Mouse (Mus musculus): ENCODE results near the gene Gabrg3.

The Gabrg3 gene

DNA sequence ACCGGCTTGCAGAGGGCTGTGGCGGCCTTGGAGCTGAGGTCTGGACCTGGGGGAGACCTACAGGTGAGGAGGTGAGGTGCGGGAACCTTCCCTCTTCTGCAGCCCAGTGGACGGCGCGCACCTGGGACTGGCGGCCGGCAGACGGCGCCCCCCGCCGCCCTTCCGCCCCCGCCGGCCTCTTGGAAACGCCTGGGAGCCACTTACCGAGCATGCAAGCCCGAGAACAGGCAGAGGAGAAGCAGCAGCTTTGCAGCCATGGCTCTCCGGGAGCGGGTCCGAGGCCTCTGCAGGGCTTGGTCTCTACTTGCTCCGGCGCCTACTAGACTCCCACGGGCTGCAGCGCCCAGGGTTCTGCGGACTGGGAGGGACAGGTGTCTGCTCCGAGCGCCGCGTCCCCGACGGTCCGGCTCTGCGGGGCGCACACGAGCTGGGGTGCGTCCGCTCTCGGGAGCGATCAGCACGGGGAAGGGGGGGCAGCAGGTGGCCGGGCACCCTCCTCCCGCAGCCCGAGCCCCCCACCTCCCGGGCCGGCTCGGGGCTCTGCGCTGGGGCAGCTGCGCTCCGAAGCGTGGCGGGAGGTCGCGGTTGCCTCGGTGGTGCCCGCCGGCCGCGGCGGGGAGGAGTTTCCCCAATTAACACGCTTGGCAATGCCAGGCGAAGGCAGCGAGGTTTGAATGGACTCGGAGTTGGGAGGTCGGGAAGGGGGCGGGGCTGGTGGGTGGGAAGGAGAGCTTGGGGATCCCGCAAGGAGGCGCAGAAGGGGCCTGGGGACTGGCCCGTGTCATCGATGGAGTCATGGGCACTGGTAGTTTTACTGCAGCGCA is at the start of gene Gabrg3:
Gene Gabrg3, minus strand, starts transcription at position 672 of the 824 bp plus-strand sequence.
- DNase-seq (ENCODE audit: low read depth, low spot score), result peak; percentile 14

DNA sequence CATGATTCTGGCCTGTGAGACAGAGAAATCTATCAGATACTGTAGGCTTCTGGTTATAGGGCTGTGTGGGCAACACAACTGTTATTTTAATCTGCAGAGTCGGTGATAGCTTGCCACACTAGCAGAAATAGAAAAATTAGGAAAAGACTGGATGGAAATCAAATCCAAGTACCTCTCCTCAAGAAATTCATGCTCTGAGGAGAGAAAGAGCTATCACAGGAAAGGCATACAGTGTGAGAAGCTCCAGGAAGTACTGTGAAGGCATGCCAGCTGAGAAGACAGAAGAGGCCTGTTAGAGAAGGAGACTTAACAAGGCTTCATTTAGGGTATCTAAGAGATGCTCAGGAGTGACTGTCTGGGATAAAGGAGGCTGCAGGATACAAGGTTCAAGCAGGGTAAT is 35.7 kb upstream of the Gabrg3 start:
- no peak for DNase-seq (ENCODE audit: low read depth, low spot score)

DNA sequence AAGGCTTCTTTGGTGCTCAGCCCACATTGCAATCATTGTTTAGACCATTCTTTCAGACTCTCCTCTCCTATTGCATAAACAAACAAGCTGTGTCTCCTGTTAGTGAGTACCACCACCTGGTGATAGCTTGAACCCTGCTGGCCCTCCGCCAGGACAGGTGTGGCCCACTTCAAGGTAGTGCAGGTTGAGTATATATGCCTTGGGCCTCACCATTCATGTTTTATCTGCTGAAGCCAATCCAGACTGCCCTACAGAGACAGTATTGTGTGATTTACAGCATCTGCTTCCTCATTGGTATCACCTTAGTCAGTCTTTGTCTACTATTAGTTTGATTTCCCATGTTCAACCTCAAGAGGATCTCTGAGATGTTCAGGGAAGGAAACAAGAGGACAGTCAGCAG is 34.1 kb upstream of the Gabrg3 start:
- no peak for DNase-seq (ENCODE audit: low read depth, low spot score)

DNA sequence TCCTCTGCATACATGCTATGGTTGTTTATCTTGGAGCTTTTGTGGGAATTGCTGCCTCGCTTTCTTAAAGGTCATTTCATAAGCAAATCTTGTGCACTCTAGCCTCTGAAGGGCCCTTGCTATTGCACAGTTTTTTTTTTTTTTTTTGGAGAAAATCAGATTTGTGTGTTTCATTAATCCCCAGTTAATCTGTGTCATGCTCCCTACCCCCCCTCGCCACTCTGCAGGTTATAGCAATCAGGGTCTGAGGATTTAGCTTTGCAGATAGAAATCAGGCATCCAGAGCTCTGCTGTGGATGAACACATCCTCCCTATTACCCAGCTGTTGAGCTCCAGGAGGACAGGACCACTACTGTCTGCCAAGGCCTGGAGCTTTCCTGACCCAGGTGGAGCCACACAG is 32.4 kb upstream of the Gabrg3 start, which contains the start of gene Gabrb3:
Gene Gabrb3, plus strand, starts transcription at position 301 of the 400 bp plus-strand sequence.
- no peak for DNase-seq (ENCODE audit: low read depth, low spot score)

DNA sequence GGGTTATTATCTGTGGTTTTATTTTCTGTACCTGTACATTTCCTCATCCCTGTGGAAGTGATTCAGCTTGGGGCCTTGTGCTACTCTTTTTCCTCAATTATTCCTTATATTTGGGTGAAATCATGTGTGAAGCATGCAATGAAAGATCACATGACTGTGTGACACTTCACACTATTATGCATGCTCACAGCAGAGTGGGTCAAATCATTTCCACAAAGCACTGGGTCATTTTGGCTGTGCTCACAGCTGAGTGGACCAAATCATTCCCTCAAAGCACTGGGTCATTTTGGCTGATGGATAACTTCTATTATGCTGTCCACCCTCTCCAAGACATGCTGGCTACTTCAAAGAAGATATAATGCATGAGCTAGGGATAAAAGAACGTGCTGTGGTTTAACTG is 25.9 kb upstream of the Gabrg3 start:
- DNase-seq (ENCODE audit: low read depth, low spot score), result no peak

DNA sequence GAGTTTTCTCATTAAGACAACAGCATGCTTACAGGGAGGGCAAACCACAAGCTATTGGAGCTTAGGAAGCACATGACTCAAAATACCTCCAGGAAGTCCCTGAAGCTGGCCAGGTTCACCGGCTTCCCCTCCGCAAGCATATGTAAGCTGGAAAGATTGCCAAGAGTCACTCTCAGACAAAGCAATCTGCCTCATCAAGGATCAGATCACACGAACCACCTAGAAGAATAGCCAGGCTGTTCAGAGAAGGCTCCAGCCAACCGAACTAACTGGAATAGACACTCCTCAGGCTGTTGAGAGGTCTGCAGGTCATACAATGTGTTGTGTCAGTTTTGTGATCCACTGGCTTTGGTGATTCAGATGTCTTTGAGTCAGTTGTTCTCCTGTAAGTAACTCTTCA is 24.2 kb upstream of the Gabrg3 start:
- DNase-seq (ENCODE audit: low read depth, low spot score), result no peak

DNA sequence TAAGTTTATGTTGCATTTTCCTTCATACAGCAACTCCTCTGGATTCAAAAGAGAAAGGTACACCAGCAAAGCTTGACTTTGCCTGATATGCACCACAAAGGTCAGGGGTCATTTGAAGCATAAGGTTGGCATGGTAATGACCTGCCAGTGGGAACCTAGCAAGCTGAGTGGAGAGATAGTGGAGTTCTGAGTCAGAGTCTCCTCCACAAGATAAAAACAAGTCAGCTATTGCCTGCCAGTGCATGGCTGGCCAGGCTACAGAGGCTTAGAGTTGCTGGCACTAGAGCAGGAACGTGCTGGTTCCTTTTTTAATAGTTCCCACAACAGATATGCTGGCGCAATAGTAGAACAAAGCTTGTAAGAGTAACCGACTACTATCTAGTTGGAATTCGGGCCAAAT is 6.6 kb upstream of the Gabrg3 start:
- no peak for DNase-seq (ENCODE audit: low read depth, low spot score)

DNA sequence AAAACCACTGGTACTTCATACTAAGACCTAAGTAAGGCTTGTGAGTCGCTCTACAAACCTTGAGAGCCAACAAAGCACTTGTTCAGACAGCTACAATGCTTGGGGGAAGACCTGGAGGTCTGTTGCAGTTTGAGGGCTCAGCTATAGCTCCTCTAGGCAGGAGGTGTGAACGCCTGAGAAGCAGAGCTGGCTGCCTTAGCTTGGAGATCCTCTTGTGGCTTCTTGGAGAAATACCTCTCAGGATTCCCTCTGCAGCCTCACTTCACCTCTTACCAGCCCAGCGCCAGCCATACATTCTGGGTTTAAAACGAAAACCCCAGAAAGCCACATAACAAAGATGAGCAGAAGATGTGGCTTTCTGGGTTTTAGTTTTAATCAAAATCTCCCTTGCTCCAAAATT is 3.1 kb upstream of the Gabrg3 start:
- peak; percentile 9 for DNase-seq (ENCODE audit: low read depth, low spot score)

DNA sequence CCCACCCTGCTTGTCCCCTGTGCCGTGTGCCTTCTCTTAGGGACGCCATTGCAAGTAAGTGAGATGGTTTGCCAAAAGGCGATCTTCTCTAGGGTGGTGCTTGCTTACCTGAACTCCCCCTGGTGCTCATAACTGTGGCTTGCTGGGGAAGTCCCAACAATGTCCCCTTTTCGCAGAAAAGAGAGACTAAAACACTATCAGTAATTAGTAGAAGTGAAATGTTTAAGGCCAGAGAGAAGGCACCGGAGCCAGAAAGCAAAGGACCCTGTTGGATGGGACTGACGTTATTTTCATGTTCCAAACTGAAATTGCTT is 310 bp upstream of the Gabrg3 start:
- DNase-seq (ENCODE audit: low read depth, low spot score), result peak; percentile 35

DNA sequence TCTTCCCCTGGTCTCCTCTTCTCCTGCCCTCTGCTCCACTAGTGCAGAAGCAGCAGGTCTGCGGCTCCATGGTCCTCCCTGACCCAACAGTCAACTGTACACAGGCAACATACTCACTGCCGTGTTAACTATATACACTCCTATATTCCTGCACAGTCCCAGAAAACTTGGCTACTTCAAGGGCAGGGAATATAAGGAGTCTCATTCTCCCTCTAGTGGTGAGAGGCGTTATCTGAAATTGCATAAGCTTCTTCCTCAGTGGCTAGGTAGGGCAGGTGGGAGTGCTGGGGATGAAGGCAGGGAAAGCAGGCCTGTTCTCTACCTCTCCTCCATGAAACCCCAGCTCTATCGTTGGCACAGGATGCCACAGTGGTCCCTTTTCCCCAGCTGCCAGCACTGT is 2.9 kb downstream of the Gabrg3 start:
- peak; percentile 81 for DNase-seq (ENCODE audit: low read depth, low spot score)

DNA sequence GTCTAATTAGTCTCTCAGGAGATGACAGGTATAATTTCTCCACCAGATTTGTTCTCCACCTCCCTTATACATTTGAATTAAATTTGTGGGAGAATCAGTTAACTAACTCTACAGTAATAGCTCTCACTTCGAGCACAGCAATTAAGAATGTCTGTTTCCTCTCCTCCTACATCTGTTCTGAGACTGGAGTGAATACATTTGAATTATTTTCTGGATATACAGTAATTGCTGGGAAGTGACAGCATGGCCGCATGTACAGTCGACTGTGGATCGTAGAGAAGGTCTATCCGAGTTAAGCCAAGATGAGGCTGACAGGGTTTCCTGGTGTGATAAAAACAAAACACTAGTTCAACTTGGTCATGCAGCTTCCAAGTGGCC is 21.0 kb downstream of the Gabrg3 start:
- DNase-seq (ENCODE audit: low read depth, low spot score), result no peak

DNA sequence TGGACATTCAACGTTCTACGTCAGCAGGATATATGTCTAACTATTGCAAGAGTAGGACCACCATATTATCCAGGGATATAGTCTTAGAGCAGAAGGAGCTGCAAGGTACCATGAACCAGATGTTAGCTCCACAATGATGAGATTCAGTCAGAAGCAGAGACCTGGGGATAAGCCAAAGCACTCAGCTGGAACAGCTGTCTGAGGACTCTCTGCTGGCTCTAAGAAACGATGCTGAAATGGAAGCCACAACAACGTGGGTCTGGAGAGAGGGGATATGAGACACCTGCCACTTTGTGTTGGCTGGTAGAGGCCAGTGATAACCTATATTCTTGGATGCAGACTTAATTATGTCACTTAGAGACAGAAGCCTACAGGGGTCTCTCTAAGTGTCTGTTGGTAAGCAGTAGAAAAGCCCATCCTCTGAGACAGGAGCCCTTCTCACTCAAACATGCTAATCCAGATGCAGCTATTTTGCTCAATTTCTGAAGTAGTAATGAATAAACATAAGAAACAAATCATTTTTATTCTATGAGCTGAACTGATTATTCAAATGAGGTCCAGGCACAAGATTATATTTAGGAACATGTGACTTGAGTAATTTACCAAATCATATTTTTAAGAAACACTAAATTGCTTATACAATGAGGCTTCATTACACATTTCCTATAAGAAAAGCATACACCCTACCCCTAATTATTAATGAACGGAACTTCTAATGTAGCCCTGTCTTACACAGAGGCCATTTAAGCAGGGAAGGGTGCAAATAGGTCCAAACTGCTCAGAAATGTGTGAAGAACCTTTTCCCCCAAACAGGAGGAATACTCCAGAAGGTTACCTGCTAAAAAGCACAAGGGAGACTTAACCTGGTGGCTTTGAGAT is 21.6 kb downstream of the Gabrg3 start:
- DNase-seq (ENCODE audit: low read depth, low spot score), result no peak

DNA sequence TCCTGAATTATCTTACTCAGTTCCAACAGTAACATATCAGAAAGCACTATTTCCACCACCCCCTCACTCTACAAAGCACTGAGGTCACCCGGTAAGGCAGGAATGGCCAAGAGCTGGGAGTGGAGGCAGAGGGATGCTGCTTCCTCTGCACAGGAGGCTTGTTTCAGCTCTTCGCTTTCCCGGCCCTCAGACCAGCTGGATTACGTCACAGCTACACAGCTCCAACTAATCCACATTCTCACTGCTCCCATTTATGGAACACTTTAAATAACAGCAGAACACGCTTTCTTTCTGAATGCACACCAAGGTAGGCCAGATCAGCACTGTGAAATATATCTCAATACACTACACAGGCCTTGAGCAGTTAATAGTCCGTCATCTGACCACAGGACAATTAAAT is 23.2 kb downstream of the Gabrg3 start:
- no peak for DNase-seq (ENCODE audit: low read depth, low spot score)

DNA sequence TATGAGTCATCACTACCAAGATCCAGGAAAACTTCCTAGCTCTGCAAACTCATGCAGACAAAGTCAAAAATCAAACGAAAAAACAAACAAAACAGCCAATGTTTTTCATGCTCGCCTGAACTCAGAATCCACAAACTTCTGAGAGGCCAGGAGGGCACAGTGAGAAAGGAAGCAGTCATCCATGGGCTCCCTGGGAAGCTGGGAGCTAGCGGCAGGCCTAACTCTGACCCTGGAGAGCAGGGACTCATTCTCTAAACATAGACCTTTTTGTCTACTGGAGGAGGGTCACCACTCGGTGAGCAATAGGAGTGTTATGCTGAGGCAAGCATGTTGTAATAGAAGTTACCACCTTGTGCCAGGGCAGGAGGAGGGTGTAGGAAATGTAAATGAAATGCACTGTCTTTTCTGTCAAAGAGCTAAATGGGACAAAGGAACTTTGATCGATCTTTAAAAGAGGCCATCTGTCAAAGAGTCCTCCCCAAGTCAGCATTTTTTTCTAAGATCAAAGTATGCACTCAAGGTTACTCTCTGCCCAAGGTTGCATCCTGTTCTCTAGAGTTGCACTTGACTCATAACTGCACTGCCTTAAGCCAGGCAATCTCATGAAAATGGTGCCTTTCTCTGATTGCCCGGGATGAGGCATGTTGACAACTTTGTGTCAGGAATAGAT is 29.0 kb downstream of the Gabrg3 start:
- DNase-seq (ENCODE audit: low read depth, low spot score), result no peak

DNA sequence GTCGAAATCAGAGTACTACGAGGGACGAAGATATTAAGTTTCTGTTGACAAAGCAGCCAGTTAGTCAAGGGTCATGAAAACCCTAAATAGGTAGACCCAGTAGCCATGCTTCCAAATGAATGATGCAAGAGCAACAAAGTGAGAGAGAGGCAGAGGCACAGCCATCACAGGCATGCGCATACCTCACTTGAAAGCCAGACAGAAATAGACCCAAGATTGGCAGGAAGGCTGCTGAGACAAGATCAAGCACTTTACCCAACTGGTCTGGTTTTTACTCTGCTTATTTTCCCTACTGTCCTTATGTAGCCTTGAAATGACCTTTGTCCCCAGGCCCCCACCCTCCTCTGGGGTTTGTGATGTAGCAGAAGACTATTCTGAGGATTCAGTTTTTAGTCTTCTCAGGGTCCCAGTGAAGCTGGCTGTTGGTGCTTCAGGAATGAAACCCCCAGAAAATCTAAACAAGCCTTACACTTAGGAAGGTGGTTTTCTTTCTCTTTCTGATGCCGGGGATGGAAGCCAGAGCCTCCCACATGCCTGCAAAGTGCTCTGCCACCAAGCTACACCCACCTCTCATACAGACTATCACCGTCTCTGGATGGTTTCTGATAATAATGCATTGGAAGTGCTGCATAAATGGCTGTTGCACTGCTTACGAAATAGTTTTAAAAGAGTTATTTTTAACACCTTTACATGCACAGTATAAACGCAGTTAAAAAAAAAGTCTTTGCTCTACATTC is 30.3 kb downstream of the Gabrg3 start:
- DNase-seq (ENCODE audit: low read depth, low spot score), result no peak

DNA sequence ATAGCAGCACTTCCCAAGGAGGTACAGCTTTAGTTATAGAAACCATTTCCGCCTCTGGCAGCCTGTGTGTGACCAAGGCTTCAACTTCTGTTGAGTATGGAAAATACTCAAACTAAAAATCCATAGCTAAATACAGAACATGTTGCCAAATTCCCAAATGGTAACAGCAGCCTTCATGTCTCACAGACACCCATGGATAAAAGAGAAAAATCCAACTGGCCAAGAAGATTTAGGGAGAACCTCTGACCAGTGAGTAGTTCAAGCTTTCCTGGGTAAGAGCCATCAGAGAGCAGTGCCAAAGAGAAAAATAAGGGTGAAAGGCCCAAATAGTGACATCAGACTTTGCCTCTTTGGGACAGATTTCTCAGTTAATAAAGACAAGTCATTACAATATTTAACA is 38.2 kb downstream of the Gabrg3 start:
- no peak for DNase-seq (ENCODE audit: low read depth, low spot score)

DNA sequence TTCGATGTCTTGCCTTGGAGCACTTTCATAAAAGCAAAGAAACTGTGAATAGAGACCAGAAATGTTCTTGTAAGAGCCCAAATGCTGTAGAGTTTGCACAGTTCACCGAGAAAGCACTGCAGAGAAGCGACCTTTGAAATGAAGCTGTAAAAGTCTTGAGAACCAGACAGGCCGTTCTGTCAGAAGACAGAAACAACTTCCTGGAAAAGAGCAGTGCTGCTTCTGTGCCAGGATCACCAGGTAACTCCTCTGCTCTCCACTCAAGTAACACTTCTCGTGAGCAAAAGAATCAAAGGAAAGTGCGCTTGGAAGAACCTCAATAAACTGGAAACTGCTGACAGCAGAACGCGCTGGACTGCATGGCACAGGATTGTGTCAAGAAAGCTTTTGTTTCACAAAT is 45.1 kb downstream of the Gabrg3 start:
- DNase-seq (ENCODE audit: low read depth, low spot score), result no peak

DNA sequence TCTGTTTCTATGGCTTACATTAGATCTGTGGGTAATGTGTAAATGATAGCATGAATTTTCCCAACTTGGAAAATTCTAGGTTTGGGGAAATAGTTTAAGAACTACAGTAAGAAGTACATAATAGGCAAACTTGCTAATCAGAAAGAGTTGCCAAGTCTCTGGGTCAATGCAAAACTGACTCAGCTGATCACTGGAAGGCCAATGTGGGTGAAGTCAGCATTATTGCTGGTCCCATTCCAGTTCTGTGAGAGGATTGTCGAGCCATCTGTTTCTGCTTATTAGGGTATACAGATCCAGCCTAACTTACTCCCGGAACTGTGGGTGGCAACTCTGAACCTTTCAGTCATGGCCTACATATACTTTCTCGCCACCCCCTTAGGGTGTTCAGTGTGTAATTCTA is 55.8 kb downstream of the Gabrg3 start:
- DNase-seq (ENCODE audit: low read depth, low spot score), result no peak

DNA sequence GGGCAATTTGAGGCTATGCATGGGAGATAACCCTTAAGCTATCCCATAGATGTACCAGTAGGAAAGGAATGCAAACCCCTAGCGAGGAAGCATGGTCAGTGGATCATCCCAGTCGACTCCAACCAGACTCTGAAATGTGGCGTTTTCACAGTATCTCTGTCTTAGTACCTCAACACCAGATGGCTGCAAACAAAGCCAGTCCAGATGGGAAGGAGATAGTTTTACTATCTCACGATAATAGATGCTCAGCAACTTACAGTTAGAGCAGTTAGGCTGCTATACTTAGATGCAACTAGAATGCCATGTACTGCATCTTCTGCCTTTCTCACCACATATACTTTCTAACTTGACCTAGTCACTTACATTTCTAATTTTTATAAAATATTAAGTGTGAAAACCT is 56.7 kb downstream of the Gabrg3 start:
- no peak for DNase-seq (ENCODE audit: low read depth, low spot score)

DNA sequence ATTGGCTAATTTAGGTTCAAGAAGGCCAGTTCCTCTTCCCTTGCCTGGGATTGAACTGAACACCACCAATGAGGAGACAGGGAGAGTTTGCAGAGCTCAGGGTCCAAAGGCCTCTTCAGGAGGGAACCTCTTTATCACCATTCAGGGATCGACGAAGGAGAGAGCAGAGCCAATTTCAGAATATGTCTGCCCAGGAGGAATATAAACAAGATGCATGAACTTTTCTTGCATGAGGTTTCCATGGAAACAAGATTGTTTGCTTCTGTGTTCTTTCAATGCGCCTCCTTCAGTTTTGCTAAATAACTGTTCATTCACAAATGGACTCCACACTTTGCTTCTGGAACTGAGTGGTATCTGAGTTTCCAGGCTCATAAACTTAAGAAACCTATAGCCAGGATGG is 62.5 kb downstream of the Gabrg3 start:
- no peak for DNase-seq (ENCODE audit: low read depth, low spot score)

DNA sequence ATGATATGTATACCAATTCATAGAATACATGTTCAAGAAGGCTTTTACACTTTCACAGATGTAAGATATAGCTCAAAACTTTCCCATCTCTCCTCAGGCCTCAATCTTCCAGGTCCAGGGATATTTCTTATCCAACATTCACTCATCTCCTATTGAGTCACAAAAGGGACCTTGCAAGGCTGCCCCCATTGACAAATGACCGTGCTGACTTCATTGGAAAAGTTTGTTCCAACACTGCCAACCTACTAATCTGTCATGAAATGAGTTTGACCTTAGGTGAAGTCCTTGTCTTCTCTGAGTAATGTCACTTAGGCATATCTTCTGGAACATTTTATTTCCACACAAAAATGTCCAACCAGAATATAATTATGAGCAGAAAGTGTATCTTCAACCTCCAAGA is 64.9 kb downstream of the Gabrg3 start:
- no peak for DNase-seq (ENCODE audit: low read depth, low spot score)

DNA sequence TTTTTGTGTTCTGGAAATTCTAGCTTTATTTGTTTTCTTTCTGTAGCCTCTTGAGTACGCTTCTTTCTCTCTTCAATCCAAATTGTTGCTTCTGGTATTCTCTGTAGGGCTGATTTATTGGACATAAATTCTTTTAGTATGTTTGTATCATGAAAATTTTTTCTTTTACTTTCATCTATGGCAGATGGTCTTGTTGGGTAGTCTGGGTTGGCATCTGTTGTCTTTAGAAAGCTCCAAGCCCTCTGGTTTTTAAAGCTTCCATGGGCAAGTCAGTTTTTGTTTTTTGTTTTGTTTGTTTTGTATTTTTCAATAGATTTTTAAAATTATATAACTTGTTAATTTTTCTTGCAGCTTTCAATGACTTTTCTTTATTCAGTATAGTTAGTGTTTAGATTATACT is 72.0 kb downstream of the Gabrg3 start:
- DNase-seq (ENCODE audit: low read depth, low spot score), result no peak
